Mouse (Mus musculus) megakaryocyte-erythroid progenitor cell, adult 5 weeks (primary cell): ENCODE measurements around the gene Fam221a. TPM values are rescaled to one million over a fixed set of nuclear protein-coding genes. Genes with fewer than 3 reads are reported as not detected.

Experiments
- polyA plus RNA-seq: library from polyadenylated mRNA; stranded (reverse); fragments of >175 nt; gene quantifications from 2 replicates; pipeline ENCODE4 v1.2.3, GENCODE M21; 2012

The Fam221a gene
- 1.5 and 1.7 TPM in 2 replicates for polyA plus RNA-seq

GRCm38 (mm10) chr6:49367159-49368054 is at the start of gene Fam221a:
Fam221a (plus strand) TSS chr6:49367739.

GRCm38 (mm10) chr6:49318966-49319594 is 48.5 kb upstream of the Fam221a start, which contains the start of gene Ccdc126:
Ccdc126 (plus strand) TSS chr6:49319274.

GRCm38 (mm10) chr6:49395316-49395715 is 27.8 kb downstream of the Fam221a start, which contains the start of gene Stk31:
Stk31 (plus strand) TSS chr6:49395604.

Other genes with a start within 250 kb of the Fam221a start
- gene Igf2bp3, start 152.8 kb upstream of the Fam221a start, polyA plus RNA-seq = 0.18 and 0.26 TPM in 2 replicates
- 34.8 and 46.3 TPM in 2 replicates for gene Tra2a, start 103.7 kb upstream of the Fam221a start, polyA plus RNA-seq
- 0.80 and 1.4 TPM in 2 replicates for gene Ccdc126, start 48.5 kb upstream of the Fam221a start, polyA plus RNA-seq
- not detected in 2 replicates for gene Stk31, start 27.9 kb downstream of the Fam221a start, polyA plus RNA-seq